Mouse (Mus musculus) heart, embryonic 10.5 days (tissue): Measurements from ENCODE around the gene Faah. TPM values are rescaled to one million over a fixed set of nuclear protein-coding genes. Genes with fewer than 3 reads are reported as not detected.

Source experiments
- DNase-seq: peaks from one replicate; pipeline ENCODE4 v3.0.0-alpha.2; 2017; ENCODE audit warnings: low spot score
- H3K27ac ChIP-seq: fragments of 300-500 bp; sonication (generic); 2 replicates; pipeline ENCODE4 v1.5.1; 2016; ENCODE audit warnings: mild to moderate bottlenecking
- H3K27me3 ChIP-seq: fragments of 300-500 bp; sonication (generic); 2 replicates; pipeline ENCODE4 v1.6.1; 2016; ENCODE audit warnings: mild to moderate bottlenecking; ENCODE audit not compliant: poor library complexity, insufficient read depth, severe bottlenecking
- H3K36me3 ChIP-seq: fragments of 300-500 bp; sonication (generic); 2 replicates; pipeline ENCODE4 v1.6.1; 2016; ENCODE audit warnings: mild to moderate bottlenecking, moderate library complexity
- H3K4me1 ChIP-seq: fragments of 300-500 bp; sonication (generic); 2 replicates; pipeline ENCODE4 v1.6.1; 2016; ENCODE audit warnings: mild to moderate bottlenecking
- H3K4me3 ChIP-seq: fragments of 300-500 bp; sonication (generic); 2 replicates; pipeline ENCODE4 v1.5.1; 2016; ENCODE audit warnings: mild to moderate bottlenecking, moderate library complexity
- H3K9me3 ChIP-seq: fragments of 300-500 bp; sonication (generic); 2 replicates; pipeline ENCODE4 v1.6.1; 2016; ENCODE audit warnings: mild to moderate bottlenecking, moderate library complexity
- WGBS: fragments of 180-500 bp; shearing (Covaris S2); methylation state at CpG from one replicate; pipeline ENCODE4 v1.1.7; 2016; 5-methylcytosine and 5-hydroxymethylcytosine counted together
- polyA plus RNA-seq: library from polyadenylated mRNA; unstranded; fragments of >200 nt; fragmentation: Nextera tagmentation; extraction: Ambion mirVana; gene quantifications from 2 replicates; pipeline ENCODE4 v1.2.1, GENCODE M21; 2016

Gene Faah
- polyA plus RNA-seq, 1 experiment from 2014 or later = 1.7 TPM

DNA sequence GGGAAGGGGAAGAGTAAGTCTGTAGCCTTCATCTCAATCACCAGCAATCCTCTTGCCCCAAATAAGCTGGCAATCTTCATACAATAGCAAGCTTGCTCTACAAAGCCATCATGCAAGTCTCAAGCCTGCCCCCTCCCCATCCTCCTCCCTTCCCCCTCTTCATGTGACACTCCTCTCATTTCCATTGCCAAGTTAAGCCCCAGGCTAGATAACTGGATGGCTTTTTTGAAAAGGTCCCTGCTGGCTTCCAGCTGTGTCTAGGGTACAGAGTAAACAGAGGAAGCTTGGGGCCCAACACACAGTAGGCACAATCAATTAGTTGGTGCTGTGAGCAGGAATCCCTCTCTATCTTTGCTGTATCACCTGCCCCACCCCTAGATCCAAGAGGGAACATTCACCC, 58.2 kb downstream of the Faah start:
- Histone ChIP-seq H3K27me3 (peaks cover 99% of the 10 kb centered on the region), H3K4me1 (peaks cover 26% of the 10 kb centered on the region), H3K9me3 (no peaks in the 10 kb centered on the region), H3K4me3 (no peak overlapping the region), H3K27ac (no peak overlapping the region), H3K36me3 (no peaks in the 10 kb centered on the region)
- no peak for DNase-seq

DNA sequence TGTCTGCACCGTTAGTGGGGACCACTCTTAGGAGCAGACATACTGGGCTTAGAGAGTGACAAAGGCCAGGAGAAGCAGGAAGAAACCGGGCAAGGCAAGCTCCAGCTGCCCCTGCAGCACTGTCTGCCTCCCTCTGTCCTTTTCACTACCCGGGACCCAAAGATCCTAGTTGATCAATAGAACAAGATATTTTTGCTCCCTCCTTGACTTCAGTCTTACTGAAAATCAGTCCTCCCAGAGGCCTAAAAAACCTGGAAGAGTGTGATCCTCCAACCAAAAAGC, 62.3 kb downstream of the Faah start:
- H3K9me3 ChIP-seq = no peaks in the 10 kb centered on the region
- peaks cover 6% of the 10 kb centered on the region for H3K4me1 ChIP-seq
- H3K36me3 ChIP-seq = no peaks in the 10 kb centered on the region
- WGBS = 6% methylated on average over 3 of the region's 3 CpGs
- peaks cover 99% of the 10 kb centered on the region for H3K27me3 ChIP-seq
- peak overlapping the region; percentile 27; the same call in 1 of the 2 replicates for H3K4me3 ChIP-seq
- DNase-seq = no peak
- no peak overlapping the region for H3K27ac ChIP-seq

DNA sequence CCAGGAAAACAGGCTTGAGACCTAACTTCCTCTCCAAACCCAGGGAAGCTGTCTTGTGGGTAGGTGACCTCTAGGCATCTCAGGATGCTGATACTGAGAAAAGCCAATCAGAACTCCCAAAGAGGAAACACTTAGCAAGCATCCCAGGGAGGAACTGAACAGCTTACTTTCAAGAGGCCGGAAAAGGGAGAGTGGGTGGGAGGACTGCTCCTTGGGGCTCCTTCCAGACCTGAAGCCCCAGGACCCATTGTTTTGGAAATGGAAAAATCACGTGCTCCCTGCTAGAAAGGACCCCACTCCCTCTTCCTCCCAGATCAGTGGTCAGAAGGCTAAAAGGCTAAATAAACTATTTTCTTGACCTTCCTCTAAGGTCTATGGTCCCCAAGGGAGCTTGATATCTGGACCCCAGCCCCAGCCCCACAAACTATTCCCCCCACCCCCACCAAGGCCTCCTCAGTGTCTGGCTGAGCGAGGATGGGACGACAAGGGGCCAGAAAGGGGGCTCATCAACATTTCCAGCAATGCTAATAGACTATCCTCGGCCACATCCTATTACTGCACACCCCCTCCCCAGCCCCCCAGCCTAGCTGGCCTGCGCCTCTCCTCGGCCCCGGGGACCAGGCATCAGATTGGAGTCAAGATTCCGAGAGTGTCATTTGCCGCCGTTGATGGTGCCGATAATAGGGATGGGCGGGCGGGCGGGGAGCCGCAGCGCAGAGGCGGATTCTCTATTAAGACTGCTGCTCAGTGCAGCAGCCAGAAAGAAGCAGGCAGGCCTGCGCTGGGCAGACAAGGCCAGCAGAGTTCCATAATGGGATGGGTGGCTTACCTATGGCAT, 62.9 kb downstream of the Faah start:
- H3K27ac ChIP-seq = no peak overlapping the region
- H3K9me3 ChIP-seq = no peaks in the 10 kb centered on the region
- H3K4me1 ChIP-seq = peaks cover 6% of the 10 kb centered on the region
- peak overlapping the region; percentile 27 for H3K4me3 ChIP-seq
- WGBS = 2% methylated on average over 19 of the region's 19 CpGs
- H3K27me3 ChIP-seq = peaks cover 99% of the 10 kb centered on the region
- no peaks in the 10 kb centered on the region for H3K36me3 ChIP-seq
- no peak for DNase-seq

- DNase-seq = no peak
- Histone ChIP-seq H3K4me3 (no peak overlapping the region), H3K4me1 (peaks cover 6% of the 10 kb centered on the region), H3K27ac (no peak overlapping the region), H3K27me3 (peaks cover 99% of the 10 kb centered on the region), H3K9me3 (no peaks in the 10 kb centered on the region), H3K36me3 (no peaks in the 10 kb centered on the region)
- 46% methylated on average over 5 of the region's 5 CpGs for WGBS
Measured at GRCm38 (mm10) chr4:115953559-115953958, 64.2 kb downstream of the Faah start.

DNA sequence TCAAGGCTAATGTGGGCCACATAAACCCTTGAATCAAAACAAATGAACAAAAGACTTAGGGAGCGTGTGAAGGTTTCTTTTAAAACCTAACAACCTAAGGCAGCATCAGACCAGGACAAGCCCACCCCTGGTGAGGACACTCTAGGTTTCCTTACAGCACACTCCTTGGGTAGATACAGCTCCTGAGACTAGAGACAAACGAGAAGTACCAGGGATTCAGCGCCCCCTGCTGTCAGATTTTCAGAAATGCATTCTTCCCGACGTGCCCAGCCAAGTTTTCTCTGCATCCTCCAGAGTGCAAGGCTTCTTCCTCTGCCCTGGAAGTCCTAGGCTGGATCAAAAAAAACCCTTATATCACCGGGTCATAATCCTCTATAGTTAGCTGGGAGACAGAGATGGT, 65.0 kb downstream of the Faah start:
- peaks cover 100% of the 10 kb centered on the region for H3K27me3 ChIP-seq
- H3K36me3 ChIP-seq = no peaks in the 10 kb centered on the region
- peaks cover 6% of the 10 kb centered on the region for H3K4me1 ChIP-seq
- no peaks in the 10 kb centered on the region for H3K9me3 ChIP-seq
- H3K4me3 ChIP-seq = no peak overlapping the region
- 14% methylated on average over 6 of the region's 6 CpGs for WGBS
- no peak for DNase-seq
- no peak overlapping the region for H3K27ac ChIP-seq

- no peaks in the 10 kb centered on the region for H3K36me3 ChIP-seq
- peaks cover 100% of the 10 kb centered on the region for H3K27me3 ChIP-seq
- peak overlapping the region; percentile 43 for H3K4me3 ChIP-seq
- under 1% methylated on average over 41 of the region's 41 CpGs for WGBS
- DNase-seq = no peak
- peaks cover 18% of the 10 kb centered on the region for H3K4me1 ChIP-seq
- no peaks in the 10 kb centered on the region for H3K9me3 ChIP-seq
- no peak overlapping the region for H3K27ac ChIP-seq
Measured at GRCm38 (mm10) chr4:115943669-115944314, 73.9 kb downstream of the Faah start.

GRCm38 (mm10) chr4:115941242-115941820, 76.4 kb downstream of the Faah start:
- no peak for DNase-seq
- Histone ChIP-seq H3K4me3 (no peak overlapping the region), H3K36me3 (no peaks in the 10 kb centered on the region), H3K9me3 (no peaks in the 10 kb centered on the region), H3K27me3 (peaks cover 100% of the 10 kb centered on the region), H3K4me1 (peaks cover 24% of the 10 kb centered on the region), H3K27ac (no peak overlapping the region)
- WGBS = 4% methylated on average over 9 of the region's 9 CpGs

GRCm38 (mm10) chr4:115940681-115941080, 77.0 kb downstream of the Faah start:
- no peak overlapping the region for H3K4me3 ChIP-seq
- 4% methylated on average over 3 of the region's 3 CpGs for WGBS

DNA sequence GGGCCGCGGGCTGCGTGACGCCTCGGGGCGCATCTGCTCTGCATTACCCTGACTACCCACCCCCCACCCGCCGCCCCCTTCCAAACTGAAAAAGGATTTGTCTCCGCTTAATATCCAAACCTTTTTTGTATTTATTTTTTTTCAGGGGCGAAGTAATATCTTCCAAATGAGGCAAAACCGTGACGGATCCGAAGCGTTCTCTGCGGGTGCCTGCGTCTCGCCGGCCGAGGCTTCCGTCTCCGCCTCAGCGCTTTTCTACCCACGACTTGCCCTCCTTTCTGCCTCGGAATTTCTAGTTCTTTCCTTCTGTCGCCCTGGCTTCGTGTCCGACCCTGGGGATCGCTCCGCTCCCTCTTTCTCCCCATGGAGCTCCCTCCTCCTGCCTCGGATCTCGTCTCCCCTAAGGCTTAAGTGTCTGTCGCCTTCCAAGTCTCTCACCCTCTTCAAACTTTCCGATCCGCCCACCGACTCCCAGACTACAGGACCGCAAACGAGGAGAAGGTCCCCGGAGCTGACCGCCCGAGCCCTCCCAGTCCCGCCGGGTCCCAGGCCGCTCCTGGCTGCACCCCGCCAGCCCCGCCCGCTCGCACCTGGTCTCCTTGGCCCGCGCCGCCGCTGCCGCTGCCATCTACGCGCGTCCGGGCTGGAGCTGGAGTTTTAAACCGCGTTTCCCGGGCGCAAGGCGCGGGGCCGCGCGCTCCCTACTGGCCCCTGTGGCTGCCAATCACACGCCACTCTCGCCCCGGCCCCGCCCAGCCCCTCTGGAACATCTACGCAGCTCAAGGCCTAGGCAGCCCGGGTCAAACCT, 78.2 kb downstream of the Faah start, which contains the start of gene Dmbx1:
Gene Dmbx1, minus strand, starts transcription at position 632 of the 808 bp plus-strand sequence.
- Histone ChIP-seq H3K4me1 (peaks cover 31% of the 10 kb centered on the region), H3K36me3 (no peaks in the 10 kb centered on the region), H3K4me3 (peak within 1 kb of the TSS; percentile 59), H3K27me3 (peaks cover 100% of the 10 kb centered on the region), H3K27ac (no peak within 1 kb of the TSS), H3K9me3 (no peaks in the 10 kb centered on the region)
- DNase-seq = no peak
- WGBS = under 1% methylated on average over 71 of the region's 71 CpGs

More at GRCm38 (mm10) chr4:115940681-115941080, 77.0 kb downstream of the Faah start:
- no peaks in the 10 kb centered on the region for H3K36me3 ChIP-seq
- H3K4me1 ChIP-seq = peaks cover 30% of the 10 kb centered on the region
- DNase-seq = no peak
- H3K27ac ChIP-seq = no peak overlapping the region
- peaks cover 100% of the 10 kb centered on the region for H3K27me3 ChIP-seq
- H3K9me3 ChIP-seq = no peaks in the 10 kb centered on the region

DNA sequence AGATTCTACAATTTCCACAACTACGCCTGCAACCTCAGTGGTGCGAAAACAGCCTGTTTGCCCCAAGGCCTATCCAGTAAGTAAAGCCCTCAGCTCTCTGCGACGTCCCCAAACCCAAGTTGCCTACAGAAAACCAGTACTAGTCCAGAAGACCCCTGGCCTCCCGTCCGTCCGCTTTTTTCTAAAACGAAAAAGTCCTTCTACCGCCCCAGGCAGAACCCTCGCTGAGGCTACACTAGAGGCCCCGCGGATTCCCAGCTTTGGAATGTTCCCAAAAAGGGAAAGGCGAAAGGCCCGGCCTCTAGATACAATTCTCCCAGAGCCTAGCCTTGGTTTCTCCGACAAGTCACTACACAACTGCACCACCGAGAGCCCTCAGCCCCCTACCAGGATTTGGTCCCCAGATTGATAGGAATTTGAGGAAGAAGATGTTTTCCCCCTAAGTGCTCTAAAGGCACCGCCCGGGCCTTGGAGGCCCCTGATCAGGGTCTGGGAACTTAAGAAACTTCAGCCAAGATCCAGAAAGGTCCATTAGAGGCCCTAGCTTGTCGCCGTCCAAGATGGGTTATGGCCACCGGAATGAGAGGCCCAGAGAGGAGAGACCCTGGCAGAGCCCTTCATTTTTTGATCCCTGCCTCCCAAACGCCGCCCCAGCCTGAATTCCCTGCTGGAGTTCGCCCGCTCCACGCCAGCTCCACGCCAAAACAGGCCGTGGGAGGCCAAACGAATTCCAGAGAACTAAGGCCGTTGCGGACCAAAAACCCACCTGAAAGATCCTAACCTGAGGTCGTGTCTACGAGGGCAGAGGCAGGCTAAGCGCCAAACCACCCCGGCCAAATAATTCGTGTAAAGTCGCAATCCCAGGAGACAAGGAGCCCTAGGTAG, 79.2 kb downstream of the Faah start:
- H3K27ac ChIP-seq = no peak overlapping the region
- 0 out of 2 replicates have a peak overlapping the region, but pooled peaks have one; percentile 59 for H3K4me3 ChIP-seq
- peaks cover 100% of the 10 kb centered on the region for H3K27me3 ChIP-seq
- no peaks in the 10 kb centered on the region for H3K9me3 ChIP-seq
- WGBS = under 1% methylated on average over 37 of the region's 37 CpGs
- DNase-seq = no peak
- peaks cover 24% of the 10 kb centered on the region for H3K4me1 ChIP-seq
- H3K36me3 ChIP-seq = no peaks in the 10 kb centered on the region

- Histone ChIP-seq H3K4me1 (peaks cover 24% of the 10 kb centered on the region), H3K4me3 (no peak overlapping the region), H3K27ac (no peak overlapping the region), H3K36me3 (no peaks in the 10 kb centered on the region), H3K27me3 (peaks cover 100% of the 10 kb centered on the region), H3K9me3 (no peaks in the 10 kb centered on the region)
- 5% methylated on average over 19 of the region's 19 CpGs for WGBS
- DNase-seq = peak; percentile 74
Measured at GRCm38 (mm10) chr4:115937061-115937976, 80.4 kb downstream of the Faah start.
